Mouse (Mus musculus): ENCODE measurements at regions not wholly inside any gene's neighbourhood (a gene's known extent, or its start where the extent isn't known, plus 50 kb on each side); places are given as distances from the start of the nearest gene placed in this dataset.
A peak's percentile ranks its signal among the peaks of the same experiment; 100 is the strongest.
"Not testable (repeated sequence)": the region's sequence is repeated elsewhere in the genome, so short reads cannot be mapped to it uniquely, and the experiment has no call there.

DNA sequence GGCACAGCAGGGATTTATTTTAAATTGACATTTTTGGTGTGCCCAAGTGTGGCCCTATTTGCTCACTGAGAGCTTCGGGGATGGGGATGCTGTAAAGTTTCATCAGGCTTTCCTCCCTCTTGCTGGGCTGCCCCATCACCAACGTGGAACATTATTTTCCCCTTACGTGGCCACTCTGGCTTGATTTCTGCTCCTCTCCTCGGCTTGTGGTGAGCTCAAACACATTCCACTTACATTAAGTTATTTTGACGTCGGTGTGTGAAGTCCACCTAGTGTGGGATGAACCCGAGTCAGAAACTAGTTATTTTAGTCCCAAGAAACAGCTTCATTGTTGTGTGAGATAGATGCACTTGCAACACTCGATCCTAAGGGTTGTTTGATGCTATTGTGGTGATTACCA lies 168.9 kb upstream of the Rhobtb1 start:
- no peak overlapping the region for H3K4me3 ChIP-seq (replicated peaks; ENCODE audit: insufficient read depth, low read depth, low read length)
- no peak overlapping the region for H3K27ac ChIP-seq (ENCODE audit: insufficient read depth, low read length)
- DNase-seq, result no peak
- H3K27me3 ChIP-seq (ENCODE audit: control insufficient read depth, insufficient read depth, low read length), result no peaks in the 10 kb centered on the region
- 75% methylated on average over 8 of the region's 8 CpGs for WGBS
- no peaks in the 10 kb centered on the region for H3K4me1 ChIP-seq (ENCODE audit: control insufficient read depth, insufficient read depth, low read length)
- no peak for TF ChIP-seq CTCF (IDR thresholded peaks at IDR 0.05; ENCODE audit: borderline replicate concordance, insufficient read depth, low read depth, low read length)
- no peak for TF ChIP-seq POLR2A (IDR thresholded peaks at IDR 0.05; ENCODE audit: borderline replicate concordance, insufficient read depth, low read length)

DNA sequence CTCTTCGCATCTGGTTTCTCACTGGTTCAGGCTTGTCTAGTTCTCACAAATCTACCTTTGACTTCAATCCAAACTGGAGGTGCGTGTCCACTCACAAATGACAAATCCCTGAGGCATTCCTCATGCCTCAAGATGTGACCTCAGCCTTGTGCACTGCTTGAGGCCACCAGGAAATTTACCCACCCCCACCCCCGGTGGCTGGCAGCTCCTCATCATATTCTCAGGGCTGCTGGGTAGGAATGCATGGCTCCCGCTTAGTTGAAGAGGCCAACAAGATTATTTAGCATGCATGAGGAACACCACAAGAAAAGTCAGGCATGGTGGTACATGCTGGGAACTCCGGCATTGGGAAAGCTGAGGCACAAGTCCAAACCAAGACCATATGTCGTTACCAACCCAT lies 160.7 kb upstream of the Rhobtb1 start:
- no peak overlapping the region for H3K4me3 ChIP-seq (replicated peaks; ENCODE audit: insufficient read depth, low read depth, low read length)
- no peak for DNase-seq
- H3K27ac ChIP-seq (ENCODE audit: insufficient read depth, low read length), result no peak overlapping the region
- 32% methylated on average over 6 of the region's 6 CpGs for WGBS
- no peaks in the 10 kb centered on the region for H3K4me1 ChIP-seq (ENCODE audit: control insufficient read depth, insufficient read depth, low read length)
- no peak for TF ChIP-seq POLR2A (IDR thresholded peaks at IDR 0.05; ENCODE audit: borderline replicate concordance, insufficient read depth, low read length)
- TF ChIP-seq CTCF (IDR thresholded peaks at IDR 0.05; ENCODE audit: borderline replicate concordance, insufficient read depth, low read depth, low read length), result no peak
- H3K27me3 ChIP-seq (ENCODE audit: control insufficient read depth, insufficient read depth, low read length), result no peaks in the 10 kb centered on the region

DNA sequence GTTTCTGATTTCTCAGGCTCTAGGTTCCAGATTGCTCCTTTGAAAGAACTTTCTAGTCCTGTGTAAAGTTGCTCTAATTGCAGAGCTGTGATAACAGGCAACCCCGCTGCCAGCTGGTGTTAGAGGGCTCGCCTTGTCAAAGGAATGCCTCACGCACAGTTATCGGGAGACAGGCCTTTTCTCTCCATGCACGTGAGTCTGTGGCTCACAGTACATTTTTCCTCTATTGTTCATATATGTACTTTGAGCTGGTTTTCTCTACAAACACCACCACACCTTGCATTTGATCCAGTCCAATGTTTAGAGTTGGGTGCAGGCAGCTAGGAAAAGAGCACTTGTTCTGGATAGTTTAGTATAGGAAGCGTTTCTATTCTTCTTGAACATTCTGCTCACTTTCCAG lies 151.6 kb upstream of the Rhobtb1 start:
- no peaks in the 10 kb centered on the region for H3K27me3 ChIP-seq (ENCODE audit: control insufficient read depth, insufficient read depth, low read length)
- no peak overlapping the region for H3K4me3 ChIP-seq (replicated peaks; ENCODE audit: insufficient read depth, low read depth, low read length)
- WGBS, result 93% methylated on average over 6 of the region's 6 CpGs
- TF ChIP-seq POLR2A (IDR thresholded peaks at IDR 0.05; ENCODE audit: borderline replicate concordance, insufficient read depth, low read length), result no peak
- H3K27ac ChIP-seq (ENCODE audit: insufficient read depth, low read length), result no peak overlapping the region
- no peaks in the 10 kb centered on the region for H3K4me1 ChIP-seq (ENCODE audit: control insufficient read depth, insufficient read depth, low read length)
- no peak for DNase-seq

DNA sequence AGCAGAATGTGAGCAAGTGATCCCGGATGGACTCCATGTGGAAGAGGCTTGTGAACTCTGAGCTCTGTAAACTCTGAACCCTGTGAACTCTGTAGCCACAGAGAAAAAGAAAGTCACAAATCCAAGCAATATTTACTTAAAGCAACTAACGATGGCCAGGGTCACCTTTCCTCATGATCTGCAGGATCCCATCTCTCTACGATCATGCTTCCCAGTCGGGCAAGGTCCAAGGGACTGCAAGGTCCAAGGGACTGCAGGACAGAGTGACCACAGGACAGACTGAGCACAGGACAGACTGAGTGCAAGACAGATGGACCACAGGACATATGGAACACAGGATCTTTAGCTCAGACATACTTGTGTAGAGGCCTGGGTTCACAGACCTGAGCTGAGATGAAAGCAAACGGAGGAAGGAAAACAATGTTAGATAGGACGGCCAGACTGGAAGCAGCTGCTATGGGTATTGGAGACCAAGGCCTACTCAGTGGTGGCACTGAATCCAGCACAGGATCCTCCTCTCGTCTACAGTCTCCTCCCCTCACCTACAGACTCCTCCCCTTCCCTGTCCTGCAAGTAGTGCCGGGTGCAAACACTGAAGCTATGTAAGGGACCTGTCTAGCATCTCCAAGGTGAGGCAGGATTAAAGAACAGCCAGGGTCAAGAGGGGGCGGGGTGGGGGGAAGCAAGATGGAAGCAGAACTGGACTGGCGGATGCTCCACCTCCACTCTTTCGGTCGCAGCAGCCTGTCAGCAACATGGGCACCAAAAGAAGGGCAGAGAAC lies 149.4 kb upstream of the Rhobtb1 start:
- WGBS, result 90% methylated on average over 12 of the region's 12 CpGs
- no peak for TF ChIP-seq POLR2A (IDR thresholded peaks at IDR 0.05; ENCODE audit: borderline replicate concordance, insufficient read depth, low read length)
- no peak for TF ChIP-seq CTCF (IDR thresholded peaks at IDR 0.05; ENCODE audit: borderline replicate concordance, insufficient read depth, low read depth, low read length)
- Histone ChIP-seq H3K27me3 (ENCODE audit: control insufficient read depth, insufficient read depth, low read length) (no peaks in the 10 kb centered on the region), H3K4me3 (replicated peaks; ENCODE audit: insufficient read depth, low read depth, low read length) (no peak overlapping the region), H3K4me1 (ENCODE audit: control insufficient read depth, insufficient read depth, low read length) (no peaks in the 10 kb centered on the region), H3K27ac (ENCODE audit: insufficient read depth, low read length) (no peak overlapping the region)
- no peak for DNase-seq

DNA sequence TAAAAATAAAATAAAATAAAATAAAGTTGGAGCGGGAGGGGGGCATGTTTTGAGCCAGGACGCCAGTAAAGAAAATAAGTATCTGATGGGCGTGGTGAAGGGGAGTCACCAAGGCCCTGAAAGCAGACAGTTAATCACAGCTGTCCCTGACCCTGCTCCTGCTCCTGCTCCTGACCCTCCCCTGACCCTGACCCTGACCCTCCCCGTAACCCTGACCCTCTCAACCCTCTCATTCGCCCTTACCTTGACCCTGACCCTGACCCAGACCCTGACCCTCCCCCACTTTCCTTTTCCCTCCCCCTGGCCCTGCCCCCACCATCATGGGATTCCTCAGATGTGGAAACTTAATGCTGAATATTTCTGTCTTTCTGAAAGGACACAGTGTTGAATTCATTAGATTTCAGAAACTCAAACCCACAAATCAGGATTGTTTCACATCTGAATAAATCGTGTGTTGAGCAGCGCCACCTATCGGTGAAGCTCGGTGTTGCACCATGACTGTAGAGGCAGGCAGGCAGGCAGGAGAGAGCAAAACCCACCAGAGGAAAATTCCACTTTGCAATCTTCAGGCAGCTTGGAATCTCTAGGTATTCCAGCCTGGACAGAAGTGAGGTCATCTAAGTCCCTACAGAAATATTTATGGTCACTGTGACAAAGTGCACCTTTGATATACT lies 145.9 kb upstream of the Rhobtb1 start:
- peak; percentile 29 to 61 for DNase-seq
- no peaks in the 10 kb centered on the region for H3K4me1 ChIP-seq (ENCODE audit: control insufficient read depth, insufficient read depth, low read length)
- 52% methylated on average over 9 of the region's 9 CpGs for whole genome bisulfite sequencing

DNA sequence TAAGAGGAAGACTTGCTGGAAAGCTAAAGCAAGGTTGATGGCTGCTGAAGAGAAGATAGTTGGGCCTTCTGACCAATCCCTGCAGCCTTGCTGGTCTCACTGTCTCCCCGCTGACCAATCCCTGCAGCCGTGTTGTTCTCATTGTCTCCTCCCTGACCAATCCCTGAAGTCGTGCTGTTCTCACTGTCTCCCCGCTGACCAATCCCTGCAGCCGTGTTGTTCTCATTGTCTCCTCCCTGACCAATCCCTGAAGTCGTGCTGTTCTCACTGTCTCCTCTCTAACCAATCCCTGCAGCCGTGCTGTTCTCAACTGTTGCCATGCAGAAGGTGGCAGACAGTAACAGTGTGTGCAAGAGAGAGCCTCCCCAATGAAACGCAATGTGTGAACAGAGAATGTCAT lies 142.6 kb upstream of the Rhobtb1 start:
- not testable (repeated sequence) for H3K27ac ChIP-seq (ENCODE audit: insufficient read depth, low read length); DNase-seq; H3K27me3 ChIP-seq (ENCODE audit: control insufficient read depth, insufficient read depth, low read length); H3K4me1 ChIP-seq (ENCODE audit: control insufficient read depth, insufficient read depth, low read length); H3K4me3 ChIP-seq (replicated peaks; ENCODE audit: insufficient read depth, low read depth, low read length)
- 93% methylated on average over 8 of the region's 8 CpGs for WGBS

More for the DNA sequence above, 145.9 kb upstream of the Rhobtb1 start:
- no peaks in the 10 kb centered on the region for H3K27me3 ChIP-seq (ENCODE audit: control insufficient read depth, insufficient read depth, low read length)
- H3K27ac ChIP-seq (ENCODE audit: insufficient read depth, low read length), result no peak overlapping the region
- no peak for TF ChIP-seq POLR2A (IDR thresholded peaks at IDR 0.05; ENCODE audit: borderline replicate concordance, insufficient read depth, low read length)
- peak; percentile 73; the same call in 1 of the 2 replicates for TF ChIP-seq CTCF (IDR thresholded peaks at IDR 0.05; ENCODE audit: borderline replicate concordance, insufficient read depth, low read depth, low read length)
- no peak overlapping the region for H3K4me3 ChIP-seq (replicated peaks; ENCODE audit: insufficient read depth, low read depth, low read length)

DNA sequence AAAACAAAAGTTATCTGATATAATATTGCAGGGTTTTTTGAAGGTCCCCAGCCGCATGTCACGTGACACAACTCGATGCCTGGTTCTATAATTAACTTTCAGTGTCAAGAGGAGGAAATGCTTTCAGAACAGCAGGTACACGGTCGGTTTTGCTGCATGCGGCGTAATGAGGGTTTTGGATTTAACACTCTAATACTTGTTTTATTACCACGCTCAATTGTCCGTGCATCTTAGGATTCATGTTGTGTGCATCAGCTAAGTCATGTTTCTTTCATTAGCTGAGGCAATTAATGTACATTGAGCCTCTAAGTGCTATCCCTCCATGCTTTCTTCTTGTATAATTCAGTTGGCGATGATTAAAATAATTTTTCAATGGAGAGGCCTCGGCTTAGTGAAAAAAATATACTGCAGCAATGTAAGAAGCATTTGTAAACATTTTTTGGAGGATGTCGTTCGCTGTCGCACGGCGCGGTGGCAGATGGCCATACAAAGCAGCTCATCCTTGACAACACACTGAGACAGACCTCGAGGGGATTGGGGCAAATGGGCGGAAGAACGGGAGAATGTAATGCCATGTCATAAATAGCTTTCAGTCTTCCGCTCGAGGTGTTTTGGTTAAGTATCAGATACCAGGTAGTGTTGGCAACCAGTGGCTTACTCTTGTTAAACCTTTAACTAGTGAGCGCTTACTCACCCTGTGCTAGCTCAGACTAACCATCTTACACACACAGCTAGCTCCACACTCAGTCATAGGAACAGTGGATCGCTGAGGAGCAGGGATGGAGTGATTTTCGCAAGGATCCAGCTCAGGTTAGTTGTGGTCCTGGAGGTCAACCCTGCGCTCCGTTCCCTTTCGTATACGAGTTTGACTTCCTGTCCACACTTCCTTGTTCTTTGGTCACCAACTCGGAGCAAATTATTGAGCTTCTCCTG lies 130.2 kb upstream of the Rhobtb1 start:
- H3K4me3 ChIP-seq (replicated peaks; ENCODE audit: insufficient read depth, low read depth, low read length), result peak overlapping the region; percentile 53
- H3K4me1 ChIP-seq (ENCODE audit: control insufficient read depth, insufficient read depth, low read length), result no peaks in the 10 kb centered on the region
- DNase-seq, result peak in 1 of 2 experiments; percentile 24
- H3K27ac ChIP-seq (ENCODE audit: insufficient read depth, low read length), result no peak overlapping the region
- no peaks in the 10 kb centered on the region for H3K27me3 ChIP-seq (ENCODE audit: control insufficient read depth, insufficient read depth, low read length)
- TF ChIP-seq CTCF (IDR thresholded peaks at IDR 0.05; ENCODE audit: borderline replicate concordance, insufficient read depth, low read depth, low read length) (no peak), POLR2A (IDR thresholded peaks at IDR 0.05; ENCODE audit: borderline replicate concordance, insufficient read depth, low read length) (no peak)
- WGBS, result 31% methylated on average over 30 of the region's 30 CpGs

Data from cerebellum, adult 2 months (tissue).